Mouse (Mus musculus): ENCODE data around the gene Gcnt1.

Gene Gcnt1

GRCm38 (mm10) chr19:17372701-17373100, at the start of gene Gcnt1:
Gene Gcnt1, minus strand, starts transcription at chr19:17372844.
- no peak for DNase-seq (ENCODE audit: low spot score)

- no peak for DNase-seq (ENCODE audit: low spot score)
These were observed 45.2 kb upstream of the Gcnt1 start for GRCm38 (mm10) chr19:17417855-17418254.

- no peak for DNase-seq (ENCODE audit: low spot score)
These were observed 40.3 kb upstream of the Gcnt1 start for GRCm38 (mm10) chr19:17412915-17413459.

DNA sequence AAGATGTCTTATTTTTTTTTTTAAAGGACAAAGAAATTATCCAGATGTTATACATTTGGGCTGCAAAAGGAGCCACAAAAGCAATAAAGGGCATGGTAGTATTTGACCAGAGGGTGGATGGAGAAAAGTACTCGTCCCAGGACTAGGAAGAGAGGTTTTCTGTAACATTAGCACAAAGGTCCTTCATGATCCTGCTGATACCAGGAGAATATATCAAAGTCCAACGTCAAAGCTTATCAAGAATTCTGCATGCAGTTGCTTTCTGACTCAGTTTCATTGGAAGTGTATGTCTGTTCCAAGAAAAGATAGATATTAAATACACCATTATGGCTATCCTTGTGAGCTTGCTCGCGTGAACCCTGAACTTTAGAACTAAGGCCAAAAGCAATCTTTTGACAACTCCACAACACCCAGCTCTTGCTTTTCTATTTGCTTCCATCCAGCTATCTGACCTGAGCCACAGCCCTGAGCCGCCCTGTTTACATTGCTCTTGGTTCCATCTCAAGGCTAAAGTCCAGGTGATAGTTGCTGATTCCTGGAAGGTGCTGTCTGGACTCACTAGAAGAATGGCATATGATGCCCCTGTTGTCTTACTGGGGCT, 37.9 kb upstream of the Gcnt1 start:
- DNase-seq (ENCODE audit: low spot score), result no peak

DNA sequence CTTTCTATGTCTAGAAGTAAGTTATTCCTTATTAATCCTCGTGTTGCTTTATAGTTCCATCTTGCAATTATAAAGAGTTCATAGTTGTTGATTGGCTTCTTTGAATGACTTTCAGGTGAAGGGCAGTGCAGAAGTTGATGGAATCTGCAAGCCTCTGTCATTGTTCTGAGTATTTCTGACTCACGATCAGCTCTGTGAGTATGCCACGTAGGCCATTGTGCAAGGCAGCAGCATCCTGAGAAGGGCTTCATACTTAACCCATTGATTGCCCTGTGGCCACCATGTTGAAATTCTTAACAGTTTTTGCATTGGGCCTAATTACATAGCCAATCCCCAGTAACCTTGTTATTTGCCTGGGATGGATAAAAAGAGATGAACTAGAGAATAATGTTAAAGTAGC, 36.7 kb upstream of the Gcnt1 start:
- DNase-seq (ENCODE audit: low spot score), result no peak

DNA sequence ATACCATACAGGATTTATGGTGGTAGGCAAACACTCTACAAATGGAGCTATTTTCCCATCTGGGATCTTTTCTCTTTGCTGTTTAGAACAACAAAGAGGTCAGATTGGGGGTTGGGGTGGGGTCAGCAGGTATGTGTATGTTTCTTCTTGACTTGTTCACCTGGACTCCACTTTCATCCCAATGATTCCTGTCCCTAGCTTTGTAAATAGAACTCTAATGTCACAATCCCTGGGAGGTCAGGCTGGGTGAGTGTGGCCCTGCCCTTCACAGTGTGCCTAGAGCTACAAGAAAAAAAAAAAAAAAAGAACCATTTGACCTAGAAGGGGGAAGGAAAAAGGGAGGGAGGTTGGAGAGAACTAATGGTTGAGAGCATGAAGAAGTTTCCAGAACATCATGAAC, 35.9 kb upstream of the Gcnt1 start:
- DNase-seq (ENCODE audit: low spot score), result no peak

GRCm38 (mm10) chr19:17406823-17407222, 34.2 kb upstream of the Gcnt1 start:
- DNase-seq (ENCODE audit: low spot score), result no peak

DNA sequence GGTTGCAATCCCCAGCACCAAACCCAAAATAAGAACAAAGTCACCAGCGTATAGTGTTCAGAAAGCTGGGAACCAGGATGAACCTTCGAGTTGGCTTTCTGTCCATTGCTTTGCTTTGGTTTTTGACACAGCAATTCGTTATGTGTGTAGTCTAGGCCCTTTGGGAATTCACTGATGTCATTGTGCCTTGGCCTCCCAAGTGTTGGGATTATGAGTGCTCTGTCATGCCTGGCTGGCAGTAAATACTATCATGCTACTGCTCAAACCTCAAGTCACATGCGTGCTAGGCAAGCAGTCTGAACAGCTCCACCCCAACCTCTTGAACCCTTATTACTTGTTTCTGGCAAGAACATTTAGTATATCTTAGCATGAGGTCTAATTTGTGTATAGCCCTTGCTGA, 30.5 kb upstream of the Gcnt1 start:
- no peak for DNase-seq (ENCODE audit: low spot score)

DNA sequence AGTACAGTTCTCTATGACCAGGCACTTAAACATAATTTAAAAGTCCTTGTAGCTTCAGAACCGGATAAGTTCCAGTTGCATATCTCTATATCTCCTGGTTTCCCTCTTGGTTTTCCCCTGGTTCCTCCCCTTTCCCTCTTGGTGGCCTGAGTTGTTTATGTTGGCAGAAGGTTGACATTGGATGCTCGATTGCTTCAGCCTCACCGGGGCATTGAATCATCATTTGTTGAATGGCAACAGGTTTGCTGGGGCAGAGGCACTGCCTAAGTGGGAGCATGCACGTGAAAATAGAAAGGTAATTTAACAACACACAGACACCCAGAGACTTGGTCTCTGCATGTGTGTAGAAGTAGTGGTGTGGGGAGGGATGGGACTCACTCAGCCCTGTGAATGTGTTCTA, 27.9 kb upstream of the Gcnt1 start:
- no peak for DNase-seq (ENCODE audit: low spot score)

DNA sequence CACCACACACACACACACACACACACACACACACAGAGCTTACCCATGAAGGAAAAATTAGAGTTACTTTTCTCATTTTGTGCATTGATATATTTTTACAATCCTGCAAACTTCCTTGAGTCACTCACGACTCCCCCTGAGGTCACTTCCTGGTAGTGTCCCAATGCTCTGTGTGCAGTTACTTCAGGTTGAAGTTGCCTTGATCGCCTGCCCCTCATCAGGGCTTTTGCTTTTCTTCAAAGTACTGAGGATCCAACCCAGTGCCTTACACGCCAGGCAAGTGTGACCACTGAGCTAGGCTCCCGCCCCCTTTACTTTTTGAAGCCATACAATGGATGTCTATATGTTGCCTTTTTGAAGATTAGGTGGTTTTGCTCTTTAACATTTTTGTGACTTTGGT, 27.3 kb upstream of the Gcnt1 start:
- DNase-seq (ENCODE audit: low spot score), result no peak

- DNase-seq (ENCODE audit: low spot score), result no peak
These were observed 25.3 kb upstream of the Gcnt1 start for GRCm38 (mm10) chr19:17397922-17398321.

- no peak for DNase-seq (ENCODE audit: low spot score)
These were observed 24.2 kb upstream of the Gcnt1 start for GRCm38 (mm10) chr19:17396802-17397201.

- DNase-seq (ENCODE audit: low spot score), result peak; percentile 79
These were observed 21.4 kb upstream of the Gcnt1 start, which contains the start of gene Rfk for GRCm38 (mm10) chr19:17393841-17394591. Gene Rfk, plus strand, starts transcription at chr19:17394043.

- DNase-seq (ENCODE audit: low spot score), result no peak
These were observed 20.2 kb upstream of the Gcnt1 start for GRCm38 (mm10) chr19:17392866-17393265.

- DNase-seq (ENCODE audit: low spot score), result no peak
These were observed 15.8 kb upstream of the Gcnt1 start for GRCm38 (mm10) chr19:17388404-17388803.

- no peak for DNase-seq (ENCODE audit: low spot score)
These were observed 13.8 kb upstream of the Gcnt1 start for GRCm38 (mm10) chr19:17386424-17386823.

GRCm38 (mm10) chr19:17385426-17385825, 12.8 kb upstream of the Gcnt1 start:
- DNase-seq (ENCODE audit: low spot score), result no peak

DNA sequence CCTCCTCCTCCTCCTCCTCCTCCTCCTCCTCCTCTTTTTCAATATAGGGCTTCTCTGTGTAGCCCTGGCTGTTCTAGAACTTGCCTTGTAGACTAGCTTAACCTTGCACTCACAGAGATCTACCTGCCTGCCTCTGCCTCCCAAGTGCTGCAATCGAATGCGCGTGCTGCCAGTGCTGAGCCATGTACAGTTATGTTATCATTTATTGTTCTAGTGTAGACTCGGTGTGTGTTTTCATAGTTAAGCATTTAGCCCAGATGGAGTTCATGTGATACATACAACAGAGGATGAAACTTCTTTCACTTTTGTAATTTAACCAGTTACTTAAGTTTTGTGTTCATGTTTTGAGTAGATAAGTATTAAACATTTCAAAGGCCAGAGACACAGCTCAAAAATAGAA, 12.4 kb upstream of the Gcnt1 start:
- DNase-seq (ENCODE audit: low spot score), result no peak

GRCm38 (mm10) chr19:17382807-17383397, 10.3 kb upstream of the Gcnt1 start:
- DNase-seq (ENCODE audit: low spot score), result no peak

DNA sequence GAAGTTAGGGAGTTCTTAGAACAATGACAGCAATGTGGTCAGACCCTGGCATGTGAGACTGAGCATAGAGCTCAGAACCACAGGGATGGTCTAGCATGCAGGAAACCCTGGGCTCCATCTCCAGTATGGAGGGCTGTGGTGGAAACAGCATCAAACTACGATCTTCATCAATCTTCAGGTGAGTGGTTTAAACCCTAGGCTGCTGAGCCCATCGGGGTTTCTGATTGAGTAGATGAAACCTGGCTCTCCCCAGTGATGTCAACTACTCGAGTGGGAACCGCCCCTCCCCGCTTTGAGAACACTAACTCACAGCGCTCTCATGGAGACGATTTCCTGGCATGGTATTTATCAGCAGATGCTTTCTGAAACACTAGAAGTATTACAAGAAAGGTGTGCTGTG, 7.9 kb upstream of the Gcnt1 start:
- DNase-seq (ENCODE audit: low spot score), result no peak

GRCm38 (mm10) chr19:17378845-17379244, 6.2 kb upstream of the Gcnt1 start:
- DNase-seq (ENCODE audit: low spot score), result no peak

DNA sequence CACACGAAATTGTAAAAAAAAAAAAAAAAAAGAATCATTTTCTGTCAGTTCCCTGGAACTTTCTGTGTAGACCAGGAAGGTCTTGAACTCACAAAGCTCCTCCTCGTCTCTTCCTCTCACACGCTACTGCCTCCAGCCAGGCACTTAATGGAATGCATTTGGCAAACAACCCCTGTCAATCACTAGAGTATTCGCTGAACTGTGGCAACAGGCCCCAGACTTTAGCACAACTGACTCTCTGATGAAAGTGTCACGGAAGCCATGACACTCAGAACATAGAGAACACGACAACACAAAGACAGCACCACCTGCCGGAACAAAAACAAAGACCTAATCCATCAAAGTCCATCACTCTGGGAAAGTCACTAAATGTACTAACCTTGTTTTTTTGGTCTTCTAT, 3.1 kb downstream of the Gcnt1 start:
- DNase-seq (ENCODE audit: low spot score), result no peak

GRCm38 (mm10) chr19:17368557-17368956, 4.1 kb downstream of the Gcnt1 start:
- DNase-seq (ENCODE audit: low spot score), result no peak

Data from urinary bladder, postnatal 10 days (tissue).